Mouse (Mus musculus) gastrocnemius, adult 2 months (tissue): ENCODE data around the gene D16Ertd472e. TPM values are rescaled to one million over a fixed set of nuclear protein-coding genes. Genes with fewer than 3 reads are reported as not detected.

ENCODE experiments used
- DNase-seq: peaks from one replicate; pipeline ENCODE4 v3.0.0; 2022
- H3K27ac ChIP-seq: fragments of 200-600 bp; 2 replicates; pipeline ENCODE4 v1.8.1; 2022; ENCODE audit warnings: mild to moderate bottlenecking
- H3K4me3 ChIP-seq: fragments of 200-600 bp; 2 replicates; pipeline ENCODE4 v1.8.1; 2022; ENCODE audit warnings: mild to moderate bottlenecking, moderate library complexity
- CTCF ChIP-seq: fragments of 200-600 bp; IDR thresholded peaks from 2 replicates; pipeline ENCODE4 v1.8.1; 2022; ENCODE audit warnings: antibody characterized with exemption, mild to moderate bottlenecking, moderate library complexity
- intact Hi-C: fragments of 180-260 bp; cut with DNase I; formaldehyde crosslinking; loops from one replicate; pipeline ENCODE4 v1.15.1; 2025
- total RNA-seq, 2 experiments: library from RNA; stranded (reverse); gene quantifications; 2 replicates each; pipeline ENCODE4 v1.2.3; 2021

Gene D16Ertd472e
- total RNA-seq, 2 experiments from 2014 or later, result 3.5 TPM

DNA sequence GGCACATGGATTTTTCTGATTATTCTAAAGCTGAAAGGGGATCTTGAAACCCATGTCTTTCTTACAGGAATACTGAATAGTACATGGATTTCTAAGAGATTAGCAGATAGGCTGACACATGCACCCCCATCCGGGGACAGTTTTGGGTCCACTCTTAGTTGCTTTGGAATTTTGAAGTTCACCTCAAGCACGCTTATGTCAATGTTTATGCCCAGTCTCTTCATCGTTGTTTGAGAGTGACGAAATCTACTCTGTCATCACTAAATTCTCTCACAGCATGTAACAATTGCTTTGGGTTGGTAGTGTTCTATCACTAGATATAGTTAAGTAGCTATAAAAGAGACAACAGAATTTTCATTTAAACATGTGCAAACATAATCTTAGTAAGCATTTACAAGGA lies 8.7 kb upstream of the D16Ertd472e start:
- no peak for TF ChIP-seq CTCF
- no peak for DNase-seq
- H3K27ac ChIP-seq, result no peak overlapping the region
- intact Hi-C loops, result no loop called here
- H3K4me3 ChIP-seq, result no peak overlapping the region

DNA sequence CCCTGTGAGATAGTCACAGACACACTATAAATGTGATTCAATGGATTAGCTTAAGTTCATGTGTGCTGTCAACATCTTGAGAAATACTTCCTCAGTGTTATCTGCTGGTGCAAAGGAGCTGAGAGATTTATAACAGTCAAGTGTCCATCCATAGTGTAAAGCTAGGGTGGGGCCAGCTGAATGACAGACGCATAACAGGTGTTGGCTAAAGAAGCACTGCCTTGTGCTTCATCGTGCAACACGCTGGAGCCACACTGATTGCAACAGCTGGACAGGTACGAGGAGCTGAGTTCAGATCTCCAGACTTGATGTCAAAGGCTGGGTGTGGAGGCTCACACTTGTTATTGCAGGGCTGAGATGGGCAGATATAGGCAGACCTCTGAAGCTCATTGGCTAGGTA lies 7.5 kb upstream of the D16Ertd472e start:
- TF ChIP-seq CTCF, result no peak
- no peak overlapping the region for H3K4me3 ChIP-seq
- no peak overlapping the region for H3K27ac ChIP-seq
- no peak for DNase-seq
- intact Hi-C loops, result no loop called here

DNA sequence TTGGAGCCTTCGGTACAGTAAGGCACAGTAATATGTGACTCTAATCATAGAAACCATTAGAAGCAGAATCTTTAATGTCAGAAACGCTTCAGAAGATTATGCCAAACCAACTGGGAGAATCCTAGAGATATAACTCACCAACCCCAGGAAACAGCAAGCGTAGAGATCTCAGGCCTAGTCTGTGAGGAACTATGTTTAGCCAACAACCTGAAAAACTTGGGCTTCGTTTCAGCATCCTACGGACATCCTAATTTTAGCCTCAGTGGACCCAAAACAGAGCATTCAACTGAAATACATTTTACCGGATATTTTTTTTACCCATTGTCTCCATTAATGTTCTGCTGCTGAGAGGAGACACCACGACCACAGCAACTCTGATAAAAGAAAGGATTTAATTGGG lies 3.9 kb upstream of the D16Ertd472e start:
- Histone ChIP-seq H3K27ac (no peak overlapping the region), H3K4me3 (no peak overlapping the region)
- intact Hi-C loops, result no loop called here
- TF ChIP-seq CTCF, result no peak
- DNase-seq, result no peak

DNA sequence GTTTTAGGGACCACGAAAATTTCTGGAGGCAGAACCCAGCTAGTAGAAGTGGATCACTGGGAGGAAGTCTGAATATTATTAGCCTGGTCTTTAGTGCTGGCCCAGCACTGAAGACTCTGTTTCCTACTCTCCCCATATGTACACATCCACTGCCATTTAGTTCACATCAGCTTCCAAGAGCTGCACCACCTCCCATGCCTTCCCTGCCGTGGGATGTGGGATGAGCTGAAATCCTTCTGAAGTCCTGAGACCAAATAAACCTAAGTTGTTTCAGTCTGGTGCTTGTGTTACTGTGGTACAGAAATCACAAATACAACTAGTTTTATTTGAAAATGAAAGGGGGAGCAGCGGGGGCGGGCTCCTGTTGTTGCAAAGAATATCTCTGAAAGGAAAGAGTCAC lies 2.9 kb upstream of the D16Ertd472e start:
- no peak for TF ChIP-seq CTCF
- DNase-seq, result no peak
- intact Hi-C loops, result loop anchor here (5.0 kb wide), 2 partner anchors 127 to 202 kb away; partner anchors contain the start of gene Btg3

DNA sequence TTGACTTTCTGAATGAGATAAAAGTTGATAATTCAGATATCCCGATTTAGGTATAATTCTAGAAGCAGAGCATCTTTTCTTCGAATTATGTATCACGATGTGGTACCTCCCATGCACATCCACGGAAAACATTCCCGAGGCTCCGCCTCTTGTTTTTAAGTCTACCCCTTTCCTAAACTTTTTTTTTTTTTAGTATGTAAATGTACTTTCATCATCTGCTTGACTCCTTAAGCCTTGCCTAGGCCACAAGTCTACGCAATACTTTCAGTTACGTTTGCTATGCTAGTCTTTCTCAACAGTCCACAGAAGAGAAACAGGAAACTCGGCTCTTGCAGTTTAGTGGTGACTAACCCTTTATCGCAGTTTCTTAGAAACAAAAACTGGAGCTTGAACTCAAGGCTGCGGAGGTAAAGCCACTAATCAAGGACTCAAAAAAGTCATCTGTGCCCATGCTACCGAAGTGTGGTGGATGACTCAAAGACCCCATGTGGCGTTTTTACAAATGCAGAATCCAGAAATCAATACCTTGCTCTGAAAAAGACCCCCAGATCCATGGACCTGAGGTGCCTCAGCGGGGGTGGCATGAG lies 670 bp upstream of the D16Ertd472e start:
- no peak for DNase-seq
- Histone ChIP-seq H3K27ac (peak overlapping the region; percentile 89), H3K4me3 (peak overlapping the region; percentile 92)
- TF ChIP-seq CTCF, result no peak
- intact Hi-C loops, result loop anchor here (5.0 kb wide), 2 partner anchors 125 to 200 kb away; partner anchors contain the start of gene Btg3

More for the DNA sequence above, 2.9 kb upstream of the D16Ertd472e start:
- H3K27ac ChIP-seq, result no peak overlapping the region
- H3K4me3 ChIP-seq, result no peak overlapping the region

DNA sequence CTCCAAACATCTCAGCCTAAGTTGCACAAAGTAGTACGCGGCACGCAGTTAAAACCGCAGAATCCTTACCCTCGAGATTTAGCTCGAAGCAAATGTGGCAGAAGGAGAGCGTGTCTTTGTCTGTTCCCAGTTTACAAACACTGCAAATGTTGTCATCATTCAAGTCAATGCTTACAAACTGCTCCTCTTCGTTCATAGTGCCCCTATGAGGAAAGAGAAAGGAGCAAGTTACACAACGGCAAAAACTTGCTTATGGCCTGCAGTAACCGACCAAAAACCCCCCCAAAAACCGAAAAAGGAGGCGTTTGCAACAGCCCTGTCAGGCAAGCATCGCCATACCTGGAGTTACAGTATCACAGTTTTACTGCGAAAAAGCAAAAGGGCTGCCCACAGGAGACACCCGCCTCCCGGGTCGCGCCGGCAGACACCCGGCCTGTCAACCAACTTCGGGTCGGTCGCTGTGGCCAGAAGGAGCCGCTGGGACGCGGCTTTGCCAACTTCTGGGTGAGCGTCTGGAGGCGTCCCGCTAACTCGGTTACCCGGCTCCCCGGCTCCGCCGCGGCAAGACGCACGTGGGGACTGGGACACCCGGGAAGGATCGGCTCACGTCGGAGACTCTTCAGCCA lies 543 bp downstream of the D16Ertd472e start:
- DNase-seq, result peak; percentile 86
- Histone ChIP-seq H3K4me3 (peak overlapping the region; percentile 92), H3K27ac (peak overlapping the region; percentile 89)
- intact Hi-C loops, result loop anchor here (5.0 kb wide), 2 partner anchors 124 to 199 kb away; partner anchors contain the start of gene Btg3
- no peak; the same call in 1 of the 2 replicates for TF ChIP-seq CTCF

DNA sequence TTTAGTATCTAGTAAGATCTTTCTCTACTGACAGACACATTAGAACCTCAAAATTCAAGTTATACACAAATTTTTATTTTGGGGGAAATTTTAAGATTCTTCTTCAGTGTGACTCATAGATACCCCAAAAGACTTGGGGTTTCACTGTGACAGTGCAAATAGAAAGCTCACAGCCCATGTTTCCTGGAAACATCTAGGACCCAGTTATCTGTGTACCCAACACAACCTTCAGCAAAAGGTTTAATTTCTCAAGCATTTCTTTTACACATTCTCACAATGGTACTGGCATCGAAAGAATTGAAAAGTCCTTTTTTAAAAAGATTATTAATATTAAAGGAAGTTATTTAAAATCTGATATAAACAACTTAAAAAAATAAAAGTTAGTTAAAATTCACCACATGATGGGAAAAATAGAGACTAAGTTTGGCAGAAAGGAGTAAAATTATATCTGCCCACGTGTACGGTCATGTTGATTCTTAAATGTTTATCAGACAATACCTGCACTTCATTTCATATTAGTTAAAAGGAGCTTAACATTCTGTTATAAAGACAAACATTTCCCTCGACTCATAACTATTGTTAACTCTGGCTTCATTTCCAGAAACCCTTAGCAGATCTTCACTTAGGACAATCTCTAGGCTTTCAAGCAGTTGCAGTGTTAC lies 1.2 kb downstream of the D16Ertd472e start:
- DNase-seq, result no peak
- no peak for TF ChIP-seq CTCF
- intact Hi-C loops, result loop anchor here (5.0 kb wide), 2 partner anchors 123 to 198 kb away; partner anchors contain the start of gene Btg3
- Histone ChIP-seq H3K27ac (peak overlapping the region; percentile 89), H3K4me3 (peak overlapping the region; percentile 92)

DNA sequence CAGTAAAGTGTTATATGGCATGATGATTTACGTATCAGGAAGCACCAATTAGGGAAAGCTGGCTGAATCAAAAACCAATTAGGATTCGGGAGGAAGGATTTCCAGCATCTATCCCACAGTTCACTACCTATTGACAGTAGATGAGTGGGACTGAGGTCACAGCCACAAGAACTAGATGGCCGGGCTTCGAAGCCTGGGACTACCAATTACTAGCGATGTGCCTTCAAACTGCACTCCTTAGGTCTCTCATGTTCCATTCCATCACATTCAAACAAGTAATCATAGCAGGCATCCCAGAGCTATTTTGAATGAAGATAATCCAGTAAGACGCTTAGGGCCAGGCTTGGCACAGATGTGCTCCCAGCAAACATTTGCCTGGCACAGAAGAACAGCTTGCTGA lies 2.3 kb downstream of the D16Ertd472e start:
- Histone ChIP-seq H3K27ac (no peak overlapping the region), H3K4me3 (peak overlapping the region; percentile 33)
- no peak for TF ChIP-seq CTCF
- intact Hi-C loops, result no loop called here
- no peak for DNase-seq

DNA sequence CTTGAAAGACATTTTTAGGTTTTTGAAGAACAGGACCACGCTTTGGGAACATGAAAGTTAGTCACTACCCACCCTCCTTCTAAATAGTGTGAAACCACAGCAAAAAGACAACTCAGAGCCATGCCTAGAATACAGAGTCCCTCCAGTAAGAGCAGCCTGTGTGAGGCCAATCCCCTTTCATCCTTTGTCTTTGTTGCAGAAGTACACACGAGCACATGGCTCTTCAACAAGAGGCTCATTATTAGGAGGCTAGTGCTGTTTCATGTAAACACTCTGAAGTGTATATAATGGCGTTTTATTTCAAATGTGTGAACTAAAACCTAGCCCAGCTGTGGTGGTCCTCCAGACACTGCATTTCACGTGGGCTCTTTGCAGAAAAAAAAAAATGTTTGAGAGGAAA lies 3.5 kb downstream of the D16Ertd472e start:
- intact Hi-C loops, result no loop called here
- DNase-seq, result no peak
- Histone ChIP-seq H3K4me3 (no peak overlapping the region), H3K27ac (no peak overlapping the region)
- no peak for TF ChIP-seq CTCF

DNA sequence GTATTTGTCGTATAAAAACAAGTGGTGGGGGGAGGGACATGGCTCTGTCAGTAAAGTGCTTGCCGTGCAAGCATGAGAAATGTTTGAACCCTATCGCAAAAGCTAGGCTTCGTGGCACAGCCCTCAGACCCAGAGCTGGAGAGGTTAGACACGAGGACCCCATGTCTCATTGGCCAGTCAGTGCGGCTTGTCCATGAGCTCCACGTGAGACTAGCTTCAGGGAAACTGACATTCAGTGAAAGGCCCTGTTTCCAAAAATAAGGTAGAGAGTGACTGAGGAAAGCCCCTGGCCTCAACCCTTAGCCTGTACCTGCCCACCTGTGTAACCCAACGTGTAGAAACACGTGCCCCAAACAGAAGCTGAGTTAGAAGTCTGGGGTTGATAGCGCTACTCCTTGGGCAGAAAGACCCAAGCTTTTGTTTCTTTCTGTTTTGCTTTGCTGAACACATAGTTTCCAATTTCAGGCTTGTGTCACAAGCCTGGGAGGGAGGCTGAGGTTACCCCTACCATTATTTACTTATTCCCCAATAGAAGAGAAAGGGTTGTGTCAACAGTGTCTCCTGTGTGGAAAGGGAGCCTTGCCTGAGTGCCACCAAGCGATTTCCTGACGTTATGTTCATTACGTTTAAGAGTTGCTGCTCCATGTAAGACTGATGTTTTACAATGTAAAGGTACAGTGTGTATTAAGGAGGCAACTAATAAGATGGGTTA lies 12.2 kb downstream of the D16Ertd472e start:
- TF ChIP-seq CTCF, result no peak
- no peak overlapping the region for H3K4me3 ChIP-seq
- no peak overlapping the region for H3K27ac ChIP-seq
- no peak for DNase-seq
- intact Hi-C loops, result no loop called here

DNA sequence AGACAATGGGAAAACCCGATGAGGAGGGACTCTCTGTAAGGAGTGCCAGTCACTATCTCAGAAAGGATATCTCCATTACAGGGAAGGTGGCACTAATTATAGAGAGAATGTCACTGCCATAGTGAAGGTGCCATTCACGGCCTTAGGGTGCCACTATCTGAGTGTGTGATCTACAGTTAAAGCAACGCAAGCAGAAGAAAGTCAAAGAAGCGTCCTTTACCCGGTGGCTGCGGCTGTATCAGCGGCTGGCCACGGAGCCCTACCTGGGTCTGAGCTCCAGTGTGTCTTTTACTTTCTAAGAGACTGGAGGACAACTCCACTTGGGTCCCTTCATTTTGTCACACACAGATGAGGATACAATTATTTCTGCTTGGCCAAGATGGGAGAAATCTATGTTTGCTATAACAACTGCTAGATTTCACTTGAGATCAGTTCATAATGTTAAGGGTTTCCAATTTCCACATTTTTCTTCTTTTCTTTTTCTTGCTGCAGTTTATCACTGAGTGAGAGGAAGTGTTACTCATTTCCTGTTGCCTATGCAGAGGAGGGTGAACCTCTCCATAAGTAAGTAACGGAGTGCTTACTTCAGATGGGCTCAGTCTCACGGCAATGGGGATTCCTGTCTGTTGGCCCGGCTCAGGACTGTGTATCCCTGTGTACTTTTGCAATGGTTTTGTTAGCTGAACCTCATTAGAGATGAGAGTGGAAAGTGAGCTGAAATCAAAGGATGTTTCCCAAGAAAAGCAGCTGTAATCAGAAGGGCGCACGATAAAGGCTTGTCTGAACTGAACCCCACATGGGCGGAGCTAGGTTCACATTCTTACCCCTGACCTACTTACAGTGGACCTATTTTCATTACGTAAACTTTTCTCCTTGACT lies 13.2 kb downstream of the D16Ertd472e start:
- intact Hi-C loops, result no loop called here
- DNase-seq, result no peak
- H3K4me3 ChIP-seq, result no peak overlapping the region
- no peak overlapping the region for H3K27ac ChIP-seq
- TF ChIP-seq CTCF, result no peak

DNA sequence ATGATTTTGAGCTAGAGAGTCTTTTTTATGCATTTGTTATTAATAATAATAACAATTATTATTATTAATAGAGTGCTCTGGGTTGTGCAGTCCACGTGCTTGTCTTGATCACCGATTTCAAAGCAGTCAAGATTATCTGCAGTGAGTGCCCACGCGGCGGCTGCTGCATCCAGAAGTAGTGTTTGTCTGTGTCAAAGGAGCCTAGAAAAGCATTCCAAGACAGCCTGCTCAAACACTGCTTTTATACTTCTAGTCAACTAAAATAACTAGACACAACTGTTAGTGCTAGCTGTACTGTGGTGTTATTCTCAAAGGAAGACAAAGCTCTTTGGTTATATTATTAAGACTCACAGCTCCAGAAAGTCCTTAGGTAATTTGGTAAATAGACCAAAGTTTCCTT lies 15.9 kb downstream of the D16Ertd472e start:
- DNase-seq, result no peak
- Histone ChIP-seq H3K4me3 (no peak overlapping the region), H3K27ac (no peak overlapping the region)
- TF ChIP-seq CTCF, result no peak
- intact Hi-C loops, result no loop called here
